Mouse (Mus musculus) E14TG2a.4 (cell line): ENCODE measurements around the gene Tnfrsf14.
A peak's percentile ranks its signal among the peaks of the same experiment; 100 is the strongest.

Experiments
- H3K27me3 ChIP-seq: 2 replicates; pipeline ENCODE4 v1.6.1; 2014; ENCODE audit warnings: low read length, control low read depth; ENCODE audit not compliant: insufficient read depth
- H3K36me3 ChIP-seq: 2 replicates; pipeline ENCODE4 v1.6.1; 2014; ENCODE audit warnings: low read length, control low read depth; ENCODE audit not compliant: insufficient read depth
- H3K4me1 ChIP-seq: replicated peaks from 2 replicates; pipeline ENCODE4 v1.6.1; 2014; ENCODE audit warnings: low read depth, low read length, control low read depth
- H3K4me3 ChIP-seq: replicated peaks from 2 replicates; pipeline ENCODE4 v1.5.1; 2014; ENCODE audit warnings: mild to moderate bottlenecking, low read length
- H3K9me3 ChIP-seq: 2 replicates; pipeline ENCODE4 v1.6.1; 2014; ENCODE audit warnings: low read length, control low read depth
- CTCF ChIP-seq: conservative IDR thresholded peaks from 2 replicates; pipeline ENCODE4 v1.5.1; 2014; ENCODE audit warnings: low read length
- NANOG ChIP-seq: IDR thresholded peaks from 2 replicates; pipeline ENCODE4 v1.6.1; 2014; ENCODE audit warnings: borderline replicate concordance, low read length, mixed read lengths
- POU5F1 ChIP-seq: IDR thresholded peaks from 2 replicates; pipeline ENCODE4 v1.6.1; 2014; ENCODE audit warnings: low read length, borderline replicate concordance

Tnfrsf14 gene

GRCm38 (mm10) chr4:154944121-154944590 is 15.8 kb upstream of the Tnfrsf14 start:
- TF ChIP-seq NANOG, result no peak
- TF ChIP-seq CTCF, result peak; percentile 85
- Histone ChIP-seq H3K27me3 (peaks cover 11% of the 10 kb centered on the region), H3K9me3 (no peaks in the 10 kb centered on the region), H3K36me3 (no peaks in the 10 kb centered on the region), H3K4me1 (peaks cover 38% of the 10 kb centered on the region), H3K4me3 (no peak overlapping the region)

GRCm38 (mm10) chr4:154943323-154944039 is 15.1 kb upstream of the Tnfrsf14 start:
- Histone ChIP-seq H3K27me3 (peaks cover 5% of the 10 kb centered on the region), H3K4me3 (no peak overlapping the region), H3K4me1 (peaks cover 38% of the 10 kb centered on the region), H3K36me3 (no peaks in the 10 kb centered on the region), H3K9me3 (no peaks in the 10 kb centered on the region)
- no peak for TF ChIP-seq POU5F1
- TF ChIP-seq NANOG, result no peak
- no peak for TF ChIP-seq CTCF

GRCm38 (mm10) chr4:154942632-154943322 is 14.4 kb upstream of the Tnfrsf14 start:
- Histone ChIP-seq H3K4me3 (peak overlapping the region; percentile 35; the same call in 1 of the 2 replicates), H3K36me3 (no peaks in the 10 kb centered on the region)
- no peak for TF ChIP-seq POU5F1
- TF ChIP-seq NANOG, result no peak
- TF ChIP-seq CTCF, result no peak

GRCm38 (mm10) chr4:154941831-154942230 is 13.5 kb upstream of the Tnfrsf14 start:
- Histone ChIP-seq H3K4me3 (no peak overlapping the region), H3K27me3 (0 out of 2 replicates have a peak, but pooled peaks cover 2% of the 10 kb centered on the region), H3K9me3 (no peaks in the 10 kb centered on the region), H3K4me1 (peaks cover 33% of the 10 kb centered on the region), H3K36me3 (no peaks in the 10 kb centered on the region)
- TF ChIP-seq POU5F1, result no peak
- no peak for TF ChIP-seq CTCF
- no peak for TF ChIP-seq NANOG

More at GRCm38 (mm10) chr4:154942632-154943322, 14.4 kb upstream of the Tnfrsf14 start:
- Histone ChIP-seq H3K4me1 (peaks cover 38% of the 10 kb centered on the region), H3K27me3 (0 out of 2 replicates have a peak, but pooled peaks cover 2% of the 10 kb centered on the region), H3K9me3 (no peaks in the 10 kb centered on the region)

- no peaks in the 10 kb centered on the region for H3K36me3 ChIP-seq
- H3K4me3 ChIP-seq, result no peak overlapping the region
- H3K27me3 ChIP-seq, result 0 out of 2 replicates have a peak, but pooled peaks cover 2% of the 10 kb centered on the region
- no peak for TF ChIP-seq NANOG
- no peak for TF ChIP-seq POU5F1
- TF ChIP-seq CTCF, result no peak
- H3K4me1 ChIP-seq, result peaks cover 26% of the 10 kb centered on the region
- no peaks in the 10 kb centered on the region for H3K9me3 ChIP-seq
These were observed 11.8 kb upstream of the Tnfrsf14 start for GRCm38 (mm10) chr4:154940156-154940555.

GRCm38 (mm10) chr4:154937746-154938145 is 9.4 kb upstream of the Tnfrsf14 start:
- Histone ChIP-seq H3K27me3 (peaks cover 17% of the 10 kb centered on the region), H3K36me3 (no peaks in the 10 kb centered on the region), H3K9me3 (no peaks in the 10 kb centered on the region), H3K4me1 (peaks cover 11% of the 10 kb centered on the region), H3K4me3 (no peak overlapping the region)
- TF ChIP-seq NANOG (no peak), CTCF (no peak), POU5F1 (no peak)

GRCm38 (mm10) chr4:154936542-154937255 is 8.3 kb upstream of the Tnfrsf14 start:
- Histone ChIP-seq H3K27me3 (peaks cover 21% of the 10 kb centered on the region), H3K36me3 (no peaks in the 10 kb centered on the region), H3K4me1 (peaks cover 5% of the 10 kb centered on the region), H3K4me3 (no peak overlapping the region), H3K9me3 (no peaks in the 10 kb centered on the region)
- no peak for TF ChIP-seq POU5F1
- TF ChIP-seq NANOG, result no peak
- TF ChIP-seq CTCF, result no peak

GRCm38 (mm10) chr4:154935788-154936187 is 7.4 kb upstream of the Tnfrsf14 start:
- Histone ChIP-seq H3K4me3 (no peak overlapping the region), H3K9me3 (no peaks in the 10 kb centered on the region), H3K27me3 (peaks cover 21% of the 10 kb centered on the region), H3K4me1 (0 out of 2 replicates have a peak, but pooled peaks cover 3% of the 10 kb centered on the region), H3K36me3 (no peaks in the 10 kb centered on the region)
- TF ChIP-seq NANOG (no peak), CTCF (peak; percentile 33)
